Mouse (Mus musculus) heart, embryonic 13.5 days (tissue): ENCODE data around the gene Prrt2. TPM values are rescaled to one million over a fixed set of nuclear protein-coding genes. Genes with fewer than 3 reads are reported as not detected.

ENCODE experiments used
- ATAC-seq: fragments of 200-750 bp; cut with Nextera tagmentation; 2 replicates; pipeline ENCODE4 v1.8.0; 2017; ENCODE audit warnings: moderate TSS enrichment; ENCODE audit not compliant: insufficient number of reproducible peaks, low FRiP score, low TSS enrichment; ENCODE audit errors: extremely low read depth
- H3K27ac ChIP-seq: fragments of 300-500 bp; sonication (generic); replicated peaks from 2 replicates; pipeline ENCODE4 v1.5.1; 2015; ENCODE audit warnings: moderate library complexity, mild to moderate bottlenecking, inconsistent platforms
- H3K27me3 ChIP-seq: fragments of 300-500 bp; sonication (generic); replicated peaks from 2 replicates; pipeline ENCODE4 v1.6.1; 2015; ENCODE audit warnings: mild to moderate bottlenecking, inconsistent platforms
- H3K36me3 ChIP-seq: fragments of 300-500 bp; sonication (generic); 2 replicates; pipeline ENCODE4 v1.6.1; 2015; ENCODE audit warnings: mild to moderate bottlenecking, inconsistent platforms
- H3K4me1 ChIP-seq: fragments of 300-500 bp; sonication (generic); 2 replicates; pipeline ENCODE4 v1.6.1; 2015; ENCODE audit warnings: inconsistent platforms
- H3K4me2 ChIP-seq: fragments of 300-500 bp; sonication (generic); 2 replicates; pipeline ENCODE4 v1.6.1; 2015; ENCODE audit warnings: inconsistent platforms, mild to moderate bottlenecking, moderate library complexity
- H3K4me3 ChIP-seq: fragments of 300-500 bp; sonication (generic); 2 replicates; pipeline ENCODE4 v1.5.1; 2015; ENCODE audit warnings: moderate library complexity, mild to moderate bottlenecking, inconsistent platforms
- H3K9ac ChIP-seq: fragments of 300-500 bp; sonication (generic); 2 replicates; pipeline ENCODE4 v1.6.1; 2015; ENCODE audit warnings: inconsistent platforms, mild to moderate bottlenecking, moderate library complexity
- H3K9me3 ChIP-seq: fragments of 300-500 bp; sonication (generic); 2 replicates; pipeline ENCODE4 v1.6.1; 2016; ENCODE audit warnings: inconsistent platforms
- WGBS: fragments of 180-500 bp; shearing (Covaris S2); methylation state at CpG from one replicate; pipeline ENCODE4 v1.1.7; 2015; ENCODE audit warnings: mixed read lengths; 5-methylcytosine and 5-hydroxymethylcytosine counted together
- polyA plus RNA-seq: library from polyadenylated mRNA; unstranded; fragments of >200 nt; fragmentation: Nextera tagmentation; extraction: Ambion mirVana; gene quantifications from 2 replicates; pipeline ENCODE4 v1.2.1, GENCODE M21; 2015

The Prrt2 gene
- polyA plus RNA-seq, 1 experiment from 2014 or later, result 1.6 TPM

GRCm38 (mm10) chr7:127026161-127026600 lies 5.2 kb upstream of the Prrt2 start:
- H3K4me1 ChIP-seq, result peaks cover 51% of the 10 kb centered on the region
- peak overlapping the region; percentile 91 for H3K4me2 ChIP-seq
- peak overlapping the region; percentile 99 for H3K27ac ChIP-seq
- H3K9ac ChIP-seq, result peak overlapping the region; percentile 100
- peak overlapping the region; percentile 94 for H3K4me3 ChIP-seq
- peaks cover 68% of the 10 kb centered on the region for H3K36me3 ChIP-seq
- 0% methylated on average over 20 of the region's 48 CpGs for WGBS
- peak; percentile 4; the same call in 1 of the 2 replicates for ATAC-seq
- H3K9me3 ChIP-seq, result no peaks in the 10 kb centered on the region
- no peaks in the 10 kb centered on the region for H3K27me3 ChIP-seq

GRCm38 (mm10) chr7:127025556-127026160 lies 4.6 kb upstream of the Prrt2 start:
- ATAC-seq, result no peak
- H3K9ac ChIP-seq, result peak overlapping the region; percentile 100
- H3K27me3 ChIP-seq, result no peaks in the 10 kb centered on the region
- H3K27ac ChIP-seq, result peak overlapping the region; percentile 99
- peak overlapping the region; percentile 94 for H3K4me3 ChIP-seq
- H3K9me3 ChIP-seq, result no peaks in the 10 kb centered on the region
- peaks cover 63% of the 10 kb centered on the region for H3K36me3 ChIP-seq
- peak overlapping the region; percentile 91 for H3K4me2 ChIP-seq
- WGBS, result under 1% methylated on average over 61 of the region's 65 CpGs
- H3K4me1 ChIP-seq, result peaks cover 55% of the 10 kb centered on the region

- peak; percentile 5; the same call in 1 of the 2 replicates for ATAC-seq
- WGBS, result 1% methylated on average over 30 of the region's 30 CpGs
- H3K9me3 ChIP-seq, result no peaks in the 10 kb centered on the region
- peak overlapping the region; percentile 91 for H3K4me2 ChIP-seq
- H3K36me3 ChIP-seq, result peaks cover 56% of the 10 kb centered on the region
- peak overlapping the region; percentile 99 for H3K27ac ChIP-seq
- no peaks in the 10 kb centered on the region for H3K27me3 ChIP-seq
- H3K4me1 ChIP-seq, result peaks cover 62% of the 10 kb centered on the region
- peak overlapping the region; percentile 100 for H3K9ac ChIP-seq
- peak overlapping the region; percentile 94 for H3K4me3 ChIP-seq
These were observed 3.9 kb upstream of the Prrt2 start for GRCm38 (mm10) chr7:127024755-127025555.

- whole genome bisulfite sequencing, result 20% methylated on average over 19 of the region's 19 CpGs
- H3K4me2 ChIP-seq, result peak overlapping the region; percentile 91
- H3K9me3 ChIP-seq, result no peaks in the 10 kb centered on the region
- peak overlapping the region; percentile 94 for H3K4me3 ChIP-seq
- no peak for ATAC-seq
- H3K27ac ChIP-seq, result peak overlapping the region; percentile 99
- H3K27me3 ChIP-seq, result no peaks in the 10 kb centered on the region
- H3K4me1 ChIP-seq, result peaks cover 68% of the 10 kb centered on the region
- H3K9ac ChIP-seq, result peak overlapping the region; percentile 100
- H3K36me3 ChIP-seq, result peaks cover 49% of the 10 kb centered on the region
These were observed 3.1 kb upstream of the Prrt2 start for GRCm38 (mm10) chr7:127023896-127024690.

GRCm38 (mm10) chr7:127023272-127023691 lies 2.3 kb upstream of the Prrt2 start:
- H3K4me2 ChIP-seq, result peak overlapping the region; percentile 91
- H3K9ac ChIP-seq, result peak overlapping the region; percentile 100
- no peak for ATAC-seq
- 81% methylated on average over 13 of the region's 13 CpGs for whole genome bisulfite sequencing
- no peaks in the 10 kb centered on the region for H3K9me3 ChIP-seq
- peaks cover 71% of the 10 kb centered on the region for H3K4me1 ChIP-seq
- H3K27ac ChIP-seq, result 0 out of 2 replicates have a peak overlapping the region, but pooled peaks have one; percentile 5
- peaks cover 41% of the 10 kb centered on the region for H3K36me3 ChIP-seq
- no peaks in the 10 kb centered on the region for H3K27me3 ChIP-seq
- H3K4me3 ChIP-seq, result peak overlapping the region; percentile 94

- no peak for ATAC-seq
- Histone ChIP-seq H3K9me3 (no peaks in the 10 kb centered on the region), H3K36me3 (peaks cover 35% of the 10 kb centered on the region), H3K4me3 (no peak overlapping the region), H3K27ac (peak overlapping the region; percentile 65; the same call in 1 of the 2 replicates), H3K4me2 (peak overlapping the region; percentile 91), H3K4me1 (peaks cover 71% of the 10 kb centered on the region), H3K27me3 (no peaks in the 10 kb centered on the region), H3K9ac (peak overlapping the region; percentile 100)
- WGBS, result 79% methylated on average over 7 of the region's 7 CpGs
These were observed 1.7 kb upstream of the Prrt2 start for GRCm38 (mm10) chr7:127022528-127023271.

- Histone ChIP-seq H3K9me3 (no peaks in the 10 kb centered on the region), H3K27ac (peak overlapping the region; percentile 65), H3K27me3 (no peaks in the 10 kb centered on the region), H3K36me3 (peaks cover 34% of the 10 kb centered on the region), H3K9ac (peak overlapping the region; percentile 100), H3K4me3 (peak overlapping the region; percentile 59), H3K4me1 (peaks cover 73% of the 10 kb centered on the region), H3K4me2 (peak overlapping the region; percentile 91)
- WGBS, result 39% methylated on average over 5 of the region's 5 CpGs
- no peak for ATAC-seq
These were observed 834 bp upstream of the Prrt2 start for GRCm38 (mm10) chr7:127021563-127022527.

GRCm38 (mm10) chr7:127020491-127020890 lies 520 bp downstream of the Prrt2 start:
- Histone ChIP-seq H3K9me3 (no peaks in the 10 kb centered on the region), H3K4me2 (peak overlapping the region; percentile 87), H3K4me3 (peak overlapping the region; percentile 59), H3K27me3 (no peaks in the 10 kb centered on the region), H3K36me3 (peaks cover 37% of the 10 kb centered on the region), H3K9ac (peak overlapping the region; percentile 82), H3K4me1 (peaks cover 80% of the 10 kb centered on the region), H3K27ac (peak overlapping the region; percentile 65; the same call in 1 of the 2 replicates)
- ATAC-seq, result no peak
- 37% methylated on average over 5 of the region's 5 CpGs for WGBS

- H3K9me3 ChIP-seq, result no peaks in the 10 kb centered on the region
- H3K4me1 ChIP-seq, result peaks cover 83% of the 10 kb centered on the region
- H3K4me2 ChIP-seq, result peak overlapping the region; percentile 87
- WGBS, result 62% methylated on average over 3 of the region's 3 CpGs
- peaks cover 42% of the 10 kb centered on the region for H3K36me3 ChIP-seq
- peak overlapping the region; percentile 65; the same call in 1 of the 2 replicates for H3K27ac ChIP-seq
- H3K27me3 ChIP-seq, result no peaks in the 10 kb centered on the region
- no peak for ATAC-seq
- peak overlapping the region; percentile 82 for H3K9ac ChIP-seq
- H3K4me3 ChIP-seq, result peak overlapping the region; percentile 59
These were observed 980 bp downstream of the Prrt2 start for GRCm38 (mm10) chr7:127020031-127020430.
